Mouse (Mus musculus): ENCODE measurements at regions not wholly inside any gene's neighbourhood (a gene's known extent, or its start where the extent isn't known, plus 50 kb on each side); places are given as distances from the start of the nearest gene placed in this dataset.

DNA sequence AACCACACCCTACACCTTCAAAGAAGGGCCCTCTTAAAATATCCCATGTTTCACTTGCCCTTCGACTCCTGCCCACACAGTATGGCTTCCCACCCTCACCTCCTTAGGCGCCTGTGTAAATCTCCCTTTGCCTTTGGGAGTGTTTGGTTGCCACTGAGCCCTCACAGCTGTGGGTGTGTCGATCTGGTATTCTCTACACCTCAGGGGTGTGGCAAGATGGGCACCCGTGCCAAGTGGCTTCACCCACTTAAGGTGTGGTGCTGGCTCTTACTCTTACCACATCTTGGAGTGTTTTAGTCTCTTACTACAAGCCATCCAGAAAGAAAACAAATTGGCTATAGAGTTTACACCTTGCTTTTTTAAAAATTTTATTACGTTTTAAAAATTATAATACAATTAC lies 205.3 kb upstream of the Prdm1 start:
- no peak for DNase-seq (ENCODE audit: low read depth, low spot score)

DNA sequence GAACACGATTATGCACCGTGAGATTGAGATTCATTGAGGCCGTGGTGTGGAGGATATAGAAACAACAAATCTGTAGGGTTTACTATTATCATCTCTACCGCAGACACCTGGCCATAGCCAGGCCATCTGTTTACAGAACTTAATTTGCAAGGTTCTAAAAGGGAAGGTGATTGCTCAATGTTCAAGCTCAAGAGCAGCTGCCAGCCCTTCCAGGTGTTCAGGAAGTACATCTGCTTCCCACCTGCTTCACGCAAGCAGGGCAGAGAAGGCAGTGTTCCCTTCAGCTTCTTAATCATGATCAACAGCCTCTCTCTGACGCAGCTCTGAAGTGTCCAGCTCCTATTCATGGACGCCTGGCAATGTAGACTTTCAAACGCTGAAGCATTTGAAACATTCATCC lies 202.4 kb upstream of the Prdm1 start:
- no peak for DNase-seq (ENCODE audit: low read depth, low spot score)

DNA sequence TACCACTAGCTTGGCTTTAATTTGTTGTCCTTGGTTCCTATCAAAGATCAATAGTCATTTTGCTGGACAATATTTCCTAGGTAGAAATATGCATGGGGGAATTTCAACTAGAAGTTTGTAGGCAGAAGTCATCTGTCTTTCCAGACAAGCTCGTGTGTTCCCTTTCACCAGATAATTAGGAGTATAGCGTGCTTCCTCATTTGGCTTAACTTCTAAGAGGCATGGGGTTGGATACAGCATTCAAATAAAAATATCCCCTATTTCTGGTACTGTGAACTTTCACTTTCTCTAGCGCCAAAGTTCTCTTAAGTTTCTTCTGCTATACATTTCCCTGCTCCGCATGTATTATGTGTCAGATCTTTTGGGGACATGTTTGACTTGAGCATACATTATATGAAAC lies 200.7 kb upstream of the Prdm1 start:
- DNase-seq (ENCODE audit: low read depth, low spot score), result no peak

DNA sequence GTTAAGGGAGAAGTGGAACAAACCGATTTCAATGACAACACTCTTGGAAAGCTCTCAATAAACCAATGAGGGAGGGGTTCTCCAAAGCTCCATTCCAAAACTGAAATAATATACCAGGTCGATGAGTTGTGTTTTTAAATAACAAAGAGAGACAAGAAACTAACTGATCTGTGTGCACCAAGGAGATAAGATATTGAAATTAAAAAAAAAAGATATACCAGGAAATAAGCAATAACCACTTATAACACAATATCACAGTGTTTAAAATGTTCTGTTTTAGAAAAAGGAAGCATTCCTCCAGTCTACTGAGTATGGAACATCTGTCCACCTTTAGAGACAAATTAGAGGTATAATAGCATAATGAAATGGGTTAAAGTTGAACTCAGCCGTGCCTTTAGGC lies 196.3 kb upstream of the Prdm1 start:
- DNase-seq (ENCODE audit: low read depth, low spot score), result no peak

GRCm38 (mm10) chr10:44723845-44724244 lies 195.5 kb upstream of the Prdm1 start:
- no peak for DNase-seq (ENCODE audit: low read depth, low spot score)

- no peak for DNase-seq (ENCODE audit: low read depth, low spot score)
Observed at GRCm38 (mm10) chr10:44723321-44723720, 195.0 kb upstream of the Prdm1 start.

DNA sequence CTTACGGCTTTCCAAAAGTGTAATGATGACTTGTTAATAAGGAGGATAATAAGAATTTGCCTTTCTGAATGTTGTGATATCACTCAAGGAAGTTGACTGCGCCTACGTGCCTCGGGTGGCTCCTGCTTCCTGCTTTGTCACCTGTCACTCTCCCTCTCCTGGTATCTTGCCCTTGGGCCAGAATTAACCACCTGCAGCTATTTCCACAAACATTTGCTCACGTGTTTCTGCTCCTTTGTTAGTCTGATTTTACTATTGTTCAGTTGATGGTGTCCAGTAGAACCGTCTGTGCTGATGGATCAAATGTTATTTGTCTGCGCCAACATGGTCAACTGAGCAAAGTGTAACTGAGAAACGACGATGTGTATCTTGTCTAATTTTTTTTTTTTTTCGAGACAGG lies 193.4 kb upstream of the Prdm1 start:
- DNase-seq (ENCODE audit: low read depth, low spot score), result no peak

GRCm38 (mm10) chr10:44716612-44717011 lies 188.3 kb upstream of the Prdm1 start:
- no peak for DNase-seq (ENCODE audit: low read depth, low spot score)

DNA sequence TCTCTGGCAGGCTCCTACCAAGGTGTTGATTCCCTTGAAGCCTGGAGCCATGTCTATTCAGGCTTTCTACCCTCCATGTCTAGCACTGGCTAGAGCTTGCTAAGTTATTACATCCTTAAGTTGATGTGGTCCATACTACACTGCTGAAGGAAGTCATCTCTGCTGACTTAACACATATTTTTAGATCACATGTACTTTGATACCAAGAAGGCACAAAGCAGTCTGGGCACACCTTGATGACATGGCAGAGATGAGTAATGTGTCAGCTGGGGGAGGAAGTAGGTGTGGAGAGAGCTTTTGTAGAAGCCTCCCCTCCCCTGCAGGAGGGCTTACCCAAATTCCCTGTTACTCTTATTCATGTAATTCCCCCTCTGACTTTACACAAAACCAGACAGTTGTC lies 187.6 kb upstream of the Prdm1 start:
- no peak for DNase-seq (ENCODE audit: low read depth, low spot score)

GRCm38 (mm10) chr10:44708830-44709229 lies 180.5 kb upstream of the Prdm1 start:
- no peak for DNase-seq (ENCODE audit: low read depth, low spot score)

DNA sequence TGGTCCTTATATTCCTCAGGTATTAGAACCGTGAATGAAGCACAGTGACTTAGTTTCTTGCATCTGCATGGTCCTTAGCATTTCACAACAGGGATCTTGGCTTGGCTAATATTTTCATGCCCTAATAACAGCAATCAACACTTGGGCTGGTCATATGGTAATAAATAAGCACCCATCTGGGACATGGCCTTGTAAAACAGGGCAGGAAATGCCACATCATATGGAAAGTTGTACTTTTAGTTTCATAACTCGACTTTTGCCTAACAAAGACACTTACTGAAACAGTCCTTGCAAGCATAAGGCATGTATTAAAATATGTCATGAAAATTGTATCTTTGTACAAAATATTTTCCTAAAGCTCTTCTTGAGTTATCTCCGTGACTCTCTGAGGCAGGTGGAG lies 175.8 kb upstream of the Prdm1 start:
- no peak for DNase-seq (ENCODE audit: low read depth, low spot score)

GRCm38 (mm10) chr10:44702108-44702507 lies 173.8 kb upstream of the Prdm1 start:
- DNase-seq (ENCODE audit: low read depth, low spot score), result no peak

DNA sequence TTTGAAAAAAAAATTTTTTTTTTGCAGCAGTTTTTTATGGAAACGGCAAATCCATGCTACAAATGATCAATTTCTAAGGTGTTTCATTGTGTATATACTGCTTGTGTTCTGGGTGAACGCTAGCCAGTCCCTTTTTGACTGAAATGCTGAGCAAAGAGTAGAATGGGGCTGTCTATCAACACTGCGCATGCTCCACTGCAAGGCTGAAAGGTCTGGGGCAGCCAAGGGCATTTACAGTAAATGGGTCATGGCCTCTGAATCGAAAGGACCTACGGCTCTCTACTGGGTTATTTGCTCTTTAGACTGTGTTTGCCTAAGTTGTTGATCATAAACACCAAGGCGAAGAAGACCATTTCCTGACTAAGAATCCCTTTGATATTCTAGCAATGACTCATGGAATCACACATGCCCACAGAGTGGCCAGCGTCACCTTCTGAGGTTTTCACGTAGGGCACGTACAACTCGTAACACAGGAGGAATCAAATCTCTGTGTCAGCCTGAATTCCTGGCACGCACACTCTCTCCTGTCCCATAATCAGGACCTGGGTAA lies 171.8 kb upstream of the Prdm1 start:
- no peak for DNase-seq (ENCODE audit: low read depth, low spot score)

GRCm38 (mm10) chr10:44697966-44698365 lies 169.7 kb upstream of the Prdm1 start:
- no peak for DNase-seq (ENCODE audit: low read depth, low spot score)

GRCm38 (mm10) chr10:44696973-44697372 lies 168.7 kb upstream of the Prdm1 start:
- no peak for DNase-seq (ENCODE audit: low read depth, low spot score)

GRCm38 (mm10) chr10:44691590-44692327 lies 163.5 kb upstream of the Prdm1 start:
- no peak for DNase-seq (ENCODE audit: low read depth, low spot score)

DNA sequence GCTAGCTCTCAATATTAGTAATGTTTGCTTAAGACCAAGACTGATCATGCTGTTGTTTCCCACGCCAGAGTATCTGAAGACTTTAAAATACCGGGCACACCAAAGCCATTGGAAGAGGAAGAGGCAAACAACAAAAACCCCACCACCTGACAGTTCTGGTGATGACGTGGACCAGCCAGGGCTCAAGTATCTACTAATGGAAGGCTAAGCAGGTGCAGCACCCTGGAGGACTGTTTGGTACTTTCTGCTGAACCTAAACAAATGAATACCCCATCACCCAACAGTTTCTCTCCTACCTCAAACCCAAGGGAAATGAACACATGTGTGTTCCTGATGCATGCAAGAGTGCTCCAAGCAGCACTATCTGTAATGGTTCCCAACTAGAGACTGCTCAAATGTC lies 160.3 kb upstream of the Prdm1 start:
- no peak for DNase-seq (ENCODE audit: low read depth, low spot score)

DNA sequence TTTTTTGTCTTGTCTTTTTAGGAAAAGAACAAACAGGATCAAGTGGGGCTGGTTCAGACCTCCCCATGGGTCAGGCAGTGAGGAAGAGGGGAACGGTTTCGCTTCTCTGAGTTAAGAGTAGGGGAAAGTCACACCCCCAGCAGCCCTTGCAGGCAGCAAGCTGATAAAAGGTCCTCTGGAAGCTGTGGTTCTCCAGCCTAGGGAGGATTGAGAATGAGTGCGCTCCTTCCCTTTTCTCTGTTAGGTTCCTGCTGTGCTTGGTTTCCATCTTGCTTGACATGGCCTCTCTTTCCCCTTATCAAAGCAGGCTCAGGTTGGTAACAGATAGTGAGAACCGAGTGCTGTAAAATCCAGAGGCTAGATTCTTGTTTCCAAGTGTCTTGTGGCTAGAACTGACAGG lies 157.8 kb upstream of the Prdm1 start:
- no peak for DNase-seq (ENCODE audit: low read depth, low spot score)

GRCm38 (mm10) chr10:44685215-44685614 lies 156.9 kb upstream of the Prdm1 start:
- no peak for DNase-seq (ENCODE audit: low read depth, low spot score)

DNA sequence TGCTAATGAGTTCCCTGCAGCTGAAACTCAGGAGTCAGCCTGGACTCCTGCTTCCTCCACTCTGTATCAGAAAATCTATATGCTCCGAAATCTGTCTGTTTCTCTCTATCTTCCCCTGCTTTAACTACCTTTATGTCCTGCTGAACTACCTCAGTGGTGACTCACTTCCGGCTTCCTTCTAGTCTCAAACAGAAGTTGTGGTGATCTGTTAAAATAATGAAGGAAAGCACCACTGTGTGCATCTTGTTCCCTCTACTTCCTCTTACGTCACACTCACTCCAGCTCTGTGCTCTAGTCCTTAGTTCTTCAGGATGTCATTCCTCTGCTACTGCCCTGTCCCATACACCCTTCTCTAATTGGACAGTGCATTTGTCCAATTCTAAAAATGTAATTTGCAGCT lies 148.2 kb upstream of the Prdm1 start:
- DNase-seq (ENCODE audit: low read depth, low spot score), result no peak

- DNase-seq (ENCODE audit: low read depth, low spot score), result no peak
Observed at GRCm38 (mm10) chr10:44665509-44666144, 137.3 kb upstream of the Prdm1 start.

- DNase-seq (ENCODE audit: low read depth, low spot score), result no peak
Observed at GRCm38 (mm10) chr10:44659499-44659898, 131.2 kb upstream of the Prdm1 start.

DNA sequence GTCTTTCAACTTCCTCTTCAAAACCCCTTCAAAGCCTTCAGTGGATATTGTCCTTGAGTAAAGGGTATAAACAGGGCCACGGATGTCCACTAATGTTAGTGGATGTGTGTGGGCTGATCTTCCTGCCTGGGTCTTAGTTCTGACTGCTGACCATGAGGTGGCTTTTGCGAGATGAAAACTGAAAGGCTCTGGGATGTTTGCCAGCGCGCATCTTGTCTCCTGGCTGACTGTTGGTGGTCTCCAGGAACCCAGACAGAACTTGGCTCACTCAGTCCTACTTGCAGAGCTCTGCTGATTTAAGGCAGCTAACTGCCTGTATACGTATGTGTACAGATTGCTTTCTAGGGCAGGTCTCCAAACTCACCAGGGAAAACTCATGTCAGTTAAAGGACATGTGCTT lies 125.5 kb upstream of the Prdm1 start:
- DNase-seq (ENCODE audit: low read depth, low spot score), result no peak
